Mouse (Mus musculus) hematopoietic stem cell, adult 5-6 weeks (primary cell): Measurements from ENCODE around the gene Ccdc157. TPM values are rescaled to one million over a fixed set of nuclear protein-coding genes. Genes with fewer than 3 reads are reported as not detected.
"Not testable (repeated sequence)": the region's sequence is repeated elsewhere in the genome, so short reads cannot be mapped to it uniquely, and the experiment has no call there.

ENCODE experiments used
- ATAC-seq, 2 experiments: fragments of 125-278 bp in 1 of 2; replicated peaks in 1 of 2; 2 replicates each; pipeline ENCODE4 v1.8.0; 2016 to 2017; ENCODE audit warnings: inconsistent platforms in 2 of 2, mild to moderate bottlenecking in 2 of 2, moderate number of reproducible peaks in 2 of 2, low read depth in 1 of 2, moderate TSS enrichment in 1 of 2; ENCODE audit not compliant: low FRiP score in 2 of 2, poor library complexity in 2 of 2, severe bottlenecking in 2 of 2, insufficient read depth in 1 of 2, low TSS enrichment in 1 of 2
- total RNA-seq: library from RNA; stranded (forward); fragments of 172-1452, 232-1000 nt; gene quantifications from 2 replicates; pipeline ENCODE4 v1.2.3, GENCODE M21; 2017

Gene Ccdc157
- total RNA-seq, 1 experiment from 2014 or later, result 1.6 TPM

DNA sequence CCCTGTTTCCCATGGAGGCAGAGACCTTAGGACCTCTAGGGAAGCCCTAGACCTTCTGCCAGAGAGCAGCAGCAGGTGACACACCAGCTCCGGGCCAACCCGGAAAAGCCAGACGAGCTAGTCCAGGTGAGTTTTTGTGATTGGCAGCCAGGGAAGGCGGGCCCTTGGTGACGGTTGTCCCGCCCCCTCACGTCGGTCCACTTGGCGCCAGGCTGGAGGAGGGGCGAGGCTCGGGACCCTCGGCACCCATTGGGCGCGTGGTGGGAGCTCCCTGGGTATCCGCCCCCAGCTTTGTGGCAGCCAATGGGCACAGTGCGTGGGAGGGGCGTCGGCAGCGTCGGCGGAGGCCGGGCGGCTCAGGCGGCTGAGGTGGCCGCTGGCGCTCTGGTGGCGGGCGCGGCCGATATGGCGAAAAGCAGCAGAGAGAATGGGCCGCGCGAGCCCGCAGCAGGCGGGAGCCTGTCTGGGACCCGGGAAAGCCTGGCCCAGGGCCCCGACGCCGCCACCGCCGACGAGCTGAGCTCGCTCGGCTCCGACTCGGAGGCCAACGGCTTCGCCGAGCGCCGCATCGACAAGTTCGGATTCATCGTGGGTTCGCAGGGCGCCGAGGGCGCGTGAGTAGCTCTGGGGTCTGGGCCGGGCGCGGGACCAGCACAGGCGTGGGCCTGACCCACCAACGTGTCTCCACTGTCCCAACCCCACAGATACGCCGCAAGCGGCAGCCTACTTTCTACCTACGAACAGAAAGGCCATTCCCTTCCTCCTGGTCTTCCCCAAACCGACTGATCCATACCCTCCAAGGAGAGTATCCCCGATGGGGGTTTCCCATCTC, 26.6 kb upstream of the Ccdc157 start, which contains the start of gene Tbc1d10a:
Gene Tbc1d10a, plus strand, starts transcription at position 304 of the 832 bp plus-strand sequence.
- peak; percentile 99 to 100 for ATAC-seq

DNA sequence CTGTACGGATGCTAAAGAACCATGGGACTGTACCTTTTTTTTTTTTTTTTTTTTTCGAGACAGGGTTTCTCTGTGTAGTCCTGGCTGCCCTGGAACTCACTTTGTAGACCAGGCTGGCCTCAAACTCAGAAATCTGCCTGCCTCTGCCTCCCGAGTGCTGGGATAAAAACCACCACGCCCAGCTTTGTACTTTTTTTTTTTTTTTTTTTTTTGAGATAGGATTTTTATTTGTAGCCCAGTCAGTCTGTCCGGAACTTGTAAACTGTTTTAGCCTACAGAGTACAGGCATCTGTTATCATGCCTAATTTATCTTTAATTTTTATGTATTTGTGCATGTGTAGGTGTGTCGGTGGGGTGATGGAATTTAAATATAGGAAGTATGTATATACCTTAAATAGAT, 25.4 kb upstream of the Ccdc157 start:
- ATAC-seq, result not testable (repeated sequence)

DNA sequence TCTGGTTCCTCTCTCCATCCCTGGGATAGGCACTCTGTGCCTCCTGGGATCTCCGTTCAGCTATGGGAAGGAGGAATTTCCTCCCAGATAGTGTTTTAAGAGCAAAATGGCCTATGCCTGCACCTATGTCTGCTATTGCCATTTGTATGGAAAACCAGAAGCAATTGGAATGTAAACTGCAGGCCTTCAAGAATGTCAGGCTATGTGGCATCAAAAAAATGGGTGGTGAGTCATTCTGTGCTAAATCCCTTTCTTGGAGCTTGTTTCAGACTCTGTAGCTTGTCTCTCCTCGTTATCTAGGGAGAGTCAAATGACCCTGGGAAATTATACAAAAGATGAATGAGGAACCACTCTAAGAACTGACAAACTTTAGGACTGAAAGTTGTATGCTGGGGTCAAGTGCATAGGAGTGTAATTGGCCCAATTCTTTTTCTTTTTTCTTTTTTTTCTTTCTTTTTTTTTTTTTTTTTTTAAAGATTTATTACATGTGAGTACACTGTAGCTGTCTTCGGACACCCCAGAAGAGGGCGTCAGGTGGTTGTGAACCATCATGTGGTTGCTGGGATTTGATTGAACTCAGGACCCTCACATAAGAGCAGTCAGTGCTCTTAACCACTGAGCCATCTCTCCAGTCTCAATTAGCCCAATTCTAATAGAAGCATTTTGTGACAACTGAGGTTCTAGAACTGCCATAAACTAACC, 24.3 kb upstream of the Ccdc157 start:
- ATAC-seq, result no peak

DNA sequence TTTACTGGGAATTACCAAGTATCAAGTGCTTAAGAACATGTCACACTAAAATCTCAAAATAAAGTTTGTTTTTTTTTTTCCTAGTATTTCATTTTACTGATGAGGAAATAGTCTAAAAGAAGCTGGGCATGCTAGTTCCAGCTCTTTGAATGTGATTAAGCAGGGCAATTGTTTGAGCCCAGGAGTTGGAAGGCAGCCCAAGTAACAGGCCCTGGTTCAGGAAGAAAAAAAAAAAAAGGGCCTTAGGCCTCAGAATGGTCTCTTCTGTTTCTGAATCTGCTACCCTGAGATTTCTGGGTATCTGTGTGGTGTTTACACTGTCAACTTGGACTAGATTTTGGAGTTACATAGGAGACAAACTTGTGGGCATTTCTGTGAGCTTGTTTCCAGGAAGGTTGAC, 23.4 kb upstream of the Ccdc157 start:
- no peak for ATAC-seq

DNA sequence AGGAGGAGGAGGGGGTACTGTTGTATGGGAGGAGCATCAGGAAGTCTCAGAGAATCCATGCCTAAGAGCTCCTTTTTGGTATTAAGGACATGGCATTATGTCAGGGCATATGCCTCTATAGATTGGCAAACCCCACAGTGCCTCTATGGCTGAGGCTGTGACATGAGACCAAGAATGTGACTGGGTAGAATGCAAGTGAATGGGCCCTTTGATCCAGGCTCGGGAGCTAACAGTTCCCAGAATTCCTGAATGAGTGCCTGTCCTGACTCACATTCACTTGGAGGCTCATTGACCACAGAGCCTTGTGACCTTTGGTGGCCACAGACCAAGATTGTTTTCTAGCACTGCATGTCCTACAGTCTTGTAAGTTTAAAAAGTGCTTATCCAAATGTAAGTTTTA, 22.0 kb upstream of the Ccdc157 start:
- no peak for ATAC-seq

DNA sequence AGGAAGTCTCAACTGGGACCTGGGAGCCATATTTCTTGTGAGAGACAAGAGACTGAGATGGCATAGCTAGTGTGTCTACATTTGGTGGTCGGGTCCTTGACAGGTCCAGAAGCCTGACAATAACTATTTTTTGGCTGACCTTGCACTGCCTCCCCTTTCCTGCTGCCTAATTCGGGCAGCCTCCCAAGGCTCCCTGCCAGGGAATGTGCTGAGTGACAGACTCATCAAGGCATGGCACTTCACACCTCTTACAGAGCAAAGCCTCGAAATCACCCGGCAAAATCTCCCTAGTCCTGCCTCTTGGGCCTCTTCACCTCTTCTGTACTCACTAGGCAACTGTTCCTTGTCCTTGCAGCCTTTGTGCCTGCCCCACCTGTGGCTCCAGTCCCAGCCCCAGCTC, 17.6 kb upstream of the Ccdc157 start:
- ATAC-seq, result no peak

DNA sequence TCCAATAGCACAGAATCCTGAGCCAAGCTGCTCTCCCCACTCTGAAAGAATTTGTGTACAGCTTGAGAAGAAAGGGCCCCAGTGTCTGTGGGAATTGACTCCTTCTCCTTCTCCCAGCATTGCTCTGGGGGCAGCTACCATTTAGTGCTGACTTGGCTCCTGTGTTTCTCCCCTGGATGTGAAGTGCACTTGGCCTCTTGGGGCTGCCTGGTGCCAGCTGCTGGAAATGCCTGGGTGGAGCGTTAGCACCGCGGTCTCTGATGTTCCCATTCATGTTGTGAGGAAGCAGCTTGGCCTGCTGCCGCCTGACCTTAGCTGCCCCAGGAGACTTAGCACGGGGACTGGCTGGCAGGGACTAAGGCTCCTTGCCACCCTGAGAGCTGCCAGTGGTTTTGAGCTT, 14.5 kb upstream of the Ccdc157 start:
- ATAC-seq, result no peak

DNA sequence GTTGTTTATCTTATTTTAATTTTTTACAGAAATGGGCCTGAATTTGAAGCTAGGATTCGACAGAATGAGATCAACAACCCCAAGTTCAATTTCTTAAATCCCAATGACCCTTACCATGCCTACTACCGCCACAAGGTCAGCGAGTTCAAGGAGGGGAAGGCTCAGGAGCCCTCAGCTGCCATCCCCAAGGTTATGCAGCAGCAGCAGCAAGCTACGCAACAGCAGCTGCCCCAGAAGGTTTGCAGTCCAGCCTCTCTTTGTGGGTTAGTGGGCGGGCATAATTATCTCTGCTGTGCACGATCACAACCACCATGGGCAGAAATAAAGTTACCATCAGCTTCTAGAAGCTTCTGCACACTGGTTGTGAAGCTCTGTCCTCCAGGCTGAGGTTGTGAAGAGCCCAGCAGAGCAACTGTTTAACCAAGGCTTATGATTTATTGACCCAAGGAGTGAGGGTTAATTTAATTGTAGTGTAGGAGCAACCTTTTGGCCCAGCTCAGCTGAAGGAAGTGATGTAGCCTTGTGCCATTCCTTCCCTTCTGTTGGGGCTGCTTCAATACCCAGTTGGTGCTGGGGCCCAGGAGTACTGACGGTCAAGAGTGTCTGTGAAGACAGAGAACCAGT, 6.5 kb upstream of the Ccdc157 start:
- ATAC-seq, result no peak

DNA sequence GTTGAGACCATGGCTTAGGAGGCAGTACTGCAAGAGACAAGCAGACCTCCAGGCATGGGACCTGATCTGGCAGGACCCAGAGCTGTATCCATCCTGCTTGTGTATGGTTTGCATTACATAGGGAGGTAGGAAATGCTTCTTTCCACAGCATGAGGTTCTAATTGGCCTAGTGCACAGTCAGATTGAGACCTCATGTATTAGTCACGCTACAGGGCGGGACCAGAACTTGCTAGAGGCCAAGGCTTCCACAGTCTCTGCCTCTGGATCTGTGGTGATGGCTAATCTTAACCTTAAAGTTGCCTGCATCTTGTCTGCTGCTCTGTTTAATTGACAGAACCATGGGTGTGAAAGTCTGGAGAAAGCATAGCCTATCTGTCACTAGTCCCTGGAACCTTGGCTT, 4.6 kb upstream of the Ccdc157 start:
- ATAC-seq, result no peak

DNA sequence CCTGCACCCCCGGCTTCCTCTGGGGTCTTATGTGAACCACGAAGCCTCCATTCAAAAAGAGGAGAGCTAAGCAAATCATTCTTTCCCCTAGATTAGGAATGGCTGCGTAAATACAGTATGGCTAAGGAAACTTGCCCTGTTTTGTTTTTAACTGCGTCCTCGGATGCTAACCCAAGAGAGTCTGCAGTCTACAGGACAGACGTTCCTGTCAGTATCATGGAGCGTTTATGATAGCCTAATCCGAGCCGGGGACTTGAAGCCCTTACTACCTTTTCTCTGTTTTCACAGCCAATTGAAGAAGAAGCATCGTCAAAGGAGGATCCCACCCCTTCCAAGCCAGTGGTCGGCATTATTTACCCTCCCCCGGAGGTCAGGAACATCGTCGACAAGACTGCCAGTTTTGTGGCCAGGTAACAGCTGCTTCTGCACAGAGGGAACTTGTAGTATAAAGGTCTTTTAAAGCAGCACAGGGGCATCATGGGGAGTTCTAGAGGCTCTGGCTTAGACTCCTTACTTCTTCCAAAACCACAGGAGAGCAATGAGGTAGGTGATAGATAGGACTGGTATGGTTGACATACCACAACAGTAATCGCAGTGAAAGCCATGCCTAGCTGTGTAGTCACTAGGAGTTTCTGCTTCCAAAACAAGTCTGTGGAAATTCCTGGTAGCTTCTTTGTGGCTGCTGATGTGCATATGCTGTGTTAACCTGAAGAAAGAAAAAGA, 826 bp upstream of the Ccdc157 start:
- no peak for ATAC-seq

DNA sequence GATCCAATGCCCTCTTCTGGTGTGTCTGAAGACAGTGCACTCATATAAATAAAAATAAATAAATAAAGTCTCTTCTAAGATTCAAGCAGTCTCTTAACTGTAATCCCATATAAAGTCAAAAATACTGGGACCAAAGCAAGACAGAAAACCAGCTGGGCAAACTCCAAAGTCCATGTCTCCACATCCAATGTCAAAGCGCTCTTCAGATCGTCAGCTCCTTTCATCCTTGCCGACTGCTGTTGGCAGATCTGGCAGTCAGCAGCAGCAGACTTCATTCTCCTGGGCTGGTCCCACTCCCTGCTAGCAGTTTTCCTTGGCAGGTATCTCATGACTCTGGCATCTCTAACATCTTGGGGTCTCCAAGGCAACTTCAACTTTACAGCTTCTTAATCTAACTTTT, 1.4 kb downstream of the Ccdc157 start:
- no peak for ATAC-seq

DNA sequence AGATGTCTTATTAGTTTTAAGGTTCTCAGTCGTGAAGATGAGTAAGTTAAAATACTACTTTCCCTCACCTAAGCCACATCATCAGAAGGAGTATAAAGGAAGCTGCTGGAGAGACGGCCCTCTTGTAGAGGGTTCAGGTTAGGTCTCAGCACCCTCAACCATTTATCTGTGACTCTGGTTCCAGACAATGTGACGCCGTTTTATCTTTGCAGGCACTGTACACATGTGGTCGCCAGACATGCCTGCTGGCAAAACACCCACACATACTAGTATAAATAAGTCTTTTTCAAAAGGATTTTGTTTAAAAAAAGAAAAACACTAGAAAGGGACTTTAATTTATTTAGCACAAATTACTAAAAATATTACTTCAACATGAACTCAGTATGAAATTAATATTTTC, 4.5 kb downstream of the Ccdc157 start:
- ATAC-seq, result no peak

DNA sequence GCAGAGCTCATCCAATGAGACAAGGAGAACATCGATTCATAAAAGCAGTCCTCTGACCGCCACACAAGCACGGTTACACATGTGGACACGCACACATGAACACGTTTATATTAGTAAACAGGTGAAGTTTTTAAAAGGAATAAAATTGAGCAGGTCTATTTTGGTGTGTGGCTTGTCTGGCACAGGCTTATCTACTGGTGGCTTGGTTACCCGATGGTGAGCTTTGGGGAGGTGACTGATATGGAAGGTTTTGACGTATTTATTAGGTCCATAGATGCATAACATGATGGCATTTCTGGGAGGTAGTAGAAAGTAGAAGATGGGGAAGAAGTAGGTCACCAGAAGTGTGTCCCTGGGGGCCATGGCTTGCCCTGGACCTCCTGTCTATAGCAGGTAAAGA, 6.4 kb downstream of the Ccdc157 start:
- no peak for ATAC-seq

DNA sequence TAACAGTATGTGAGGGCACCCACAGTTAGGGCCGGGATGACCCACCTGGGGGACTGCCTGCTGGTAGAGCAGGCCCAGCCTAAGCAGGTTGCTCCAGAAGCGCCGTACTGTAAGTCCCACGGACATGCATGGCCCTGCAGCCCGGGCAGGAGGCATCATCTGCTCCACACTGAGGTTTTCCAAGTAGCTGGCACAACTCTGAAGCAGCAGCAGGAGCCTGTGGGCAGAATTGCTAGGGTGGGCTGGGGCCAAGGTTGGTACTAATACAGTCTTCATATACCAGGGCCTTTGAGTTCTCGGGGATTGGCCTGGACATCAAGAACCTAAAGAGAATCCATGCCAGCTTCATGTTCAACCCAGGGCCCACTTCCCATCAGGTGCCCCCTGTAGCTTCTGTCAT, 10.2 kb downstream of the Ccdc157 start:
- ATAC-seq, result no peak

DNA sequence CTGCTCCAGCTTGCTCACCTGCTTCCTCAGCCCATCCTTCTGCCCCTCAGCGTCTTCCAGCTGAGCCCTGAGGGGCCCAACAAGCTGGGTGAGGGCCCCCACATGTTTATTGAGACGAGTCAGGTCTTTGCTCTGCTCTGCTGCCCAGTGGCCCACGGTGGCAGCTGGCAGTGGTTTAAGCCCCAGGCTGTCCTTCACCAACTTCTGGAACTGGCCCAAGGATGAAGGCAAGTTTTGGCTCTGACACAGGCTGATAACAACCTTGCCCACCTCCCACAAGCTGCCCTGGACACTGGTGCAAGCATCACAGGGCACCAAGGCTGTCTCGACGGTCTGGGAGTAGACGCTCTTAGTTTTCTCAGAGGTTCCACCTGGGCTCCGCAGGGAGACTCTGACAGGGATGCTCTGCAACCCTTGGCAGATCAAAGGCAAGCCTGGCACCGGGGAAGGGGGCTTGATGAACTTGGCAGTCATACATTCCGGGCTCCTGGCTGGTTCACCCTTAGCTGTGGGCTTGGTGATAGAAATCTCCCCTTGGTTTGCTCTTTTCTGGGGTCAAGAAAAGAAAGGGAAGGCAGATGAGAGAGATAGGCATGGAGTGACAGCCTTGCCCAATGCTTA, 11.4 kb downstream of the Ccdc157 start:
- no peak for ATAC-seq

DNA sequence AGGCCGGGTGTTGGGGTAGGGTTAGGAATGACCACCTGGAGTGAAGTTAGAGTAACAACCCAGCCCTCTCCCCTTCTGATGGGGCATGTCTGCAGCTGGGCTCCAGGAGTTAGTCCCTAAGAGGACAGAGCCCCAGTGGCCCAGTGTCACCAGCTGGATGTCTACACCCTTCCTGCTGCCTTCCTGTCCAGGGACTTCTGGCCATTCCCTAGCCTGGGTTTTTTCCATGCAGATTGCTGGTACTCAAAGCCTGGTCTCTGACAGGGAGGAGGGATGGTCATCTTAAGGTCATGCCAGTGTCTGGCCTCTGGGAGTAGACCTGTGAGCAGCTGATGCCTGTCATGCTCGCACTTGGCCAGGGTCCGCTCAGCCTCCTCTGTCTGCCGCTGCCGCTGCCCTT, 12.0 kb downstream of the Ccdc157 start:
- no peak for ATAC-seq

DNA sequence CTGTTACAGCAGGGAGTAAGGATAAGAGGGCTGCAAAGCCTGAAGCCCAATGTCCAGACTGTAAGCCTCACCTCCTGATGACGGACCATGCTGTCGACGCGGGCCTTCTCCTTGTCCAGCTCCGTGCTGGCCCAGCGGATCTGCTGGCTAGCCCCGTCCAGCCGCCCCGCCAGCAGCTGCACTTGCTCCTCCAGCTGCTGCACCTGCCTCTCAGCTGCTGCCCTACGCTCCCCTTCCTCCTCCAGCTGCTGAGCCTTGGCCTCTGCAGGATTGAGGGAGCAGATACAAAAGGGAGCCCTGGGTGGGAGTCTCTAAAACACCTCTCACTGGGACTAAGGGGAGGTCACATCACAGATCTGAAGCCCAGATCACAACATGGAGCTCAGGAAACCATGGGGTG, 13.0 kb downstream of the Ccdc157 start:
- no peak for ATAC-seq
